Mouse (Mus musculus) spleen, adult 2 months (tissue): ENCODE measurements at regions not wholly inside any gene's neighbourhood (a gene's known extent, or its start where the extent isn't known, plus 50 kb on each side); places are given as distances from the start of the nearest gene placed in this dataset.

ENCODE experiments used
- CTCF ChIP-seq: fragments of 200-500 bp; IDR thresholded peaks from 2 replicates; pipeline ENCODE4 v1.5.1; 2011; ENCODE audit warnings: mild to moderate bottlenecking, inconsistent platforms; ENCODE audit not compliant: insufficient read depth, insufficient read length, insufficient replicate concordance; ENCODE audit errors: extremely low read depth
- POLR2A ChIP-seq: fragments of 200-500 bp; IDR thresholded peaks from 2 replicates; pipeline ENCODE4 v1.6.1; 2011; ENCODE audit warnings: low read depth, low read length, inconsistent platforms

GRCm38 (mm10) chr3:81802096-81802495, 130.3 kb upstream of the Ctso start:
- TF ChIP-seq POLR2A (no peak), CTCF (no peak)
